Mouse (Mus musculus) thymus, postnatal 25 days (tissue): ENCODE data around the gene Ncoa1.
"Not testable (repeated sequence)": the region's sequence is repeated elsewhere in the genome, so short reads cannot be mapped to it uniquely, and the experiment has no call there.

Source experiments
- DNase-seq: peaks from one replicate; pipeline ENCODE4 v3.0.0; 2022

Gene Ncoa1

DNA sequence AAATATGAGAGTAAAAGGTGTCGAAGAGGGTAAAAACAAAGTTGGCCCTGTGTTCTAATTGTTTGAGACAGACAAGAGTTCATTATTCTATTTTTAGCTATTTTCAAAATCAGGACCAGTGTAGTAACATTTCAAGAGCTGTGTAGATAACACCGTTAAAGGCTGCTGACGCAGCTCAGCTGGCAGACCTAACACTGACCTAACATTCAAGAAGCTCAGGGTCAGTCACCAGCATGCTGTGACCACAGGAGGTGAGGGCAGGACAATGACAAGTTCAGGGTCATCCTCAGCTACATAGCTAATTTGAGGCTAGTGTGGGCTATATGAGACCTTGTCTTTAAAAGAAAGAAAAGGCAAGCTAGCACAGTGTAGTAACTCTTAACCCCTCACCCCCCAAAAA is 84.9 kb downstream of the Ncoa1 start:
- no peak for DNase-seq

DNA sequence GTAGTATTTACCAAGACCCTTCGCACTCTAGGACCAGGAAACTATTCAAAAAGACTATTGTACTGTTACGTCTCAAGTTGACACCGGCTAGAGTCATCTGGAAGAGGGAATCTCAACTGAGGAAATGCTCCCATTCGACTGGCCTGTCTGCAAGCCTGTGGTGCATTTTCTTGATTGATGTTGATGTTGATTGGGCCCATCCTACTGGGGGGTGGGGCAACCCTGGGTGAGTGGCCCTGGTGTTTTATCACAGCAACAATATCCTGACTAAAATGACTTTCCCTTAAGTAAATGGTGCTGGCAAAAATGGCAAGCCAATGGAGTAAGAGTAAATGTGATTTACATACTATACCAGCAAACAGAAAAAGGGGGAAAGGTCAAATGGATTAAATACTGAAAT is 85.7 kb downstream of the Ncoa1 start:
- DNase-seq: no peak

DNA sequence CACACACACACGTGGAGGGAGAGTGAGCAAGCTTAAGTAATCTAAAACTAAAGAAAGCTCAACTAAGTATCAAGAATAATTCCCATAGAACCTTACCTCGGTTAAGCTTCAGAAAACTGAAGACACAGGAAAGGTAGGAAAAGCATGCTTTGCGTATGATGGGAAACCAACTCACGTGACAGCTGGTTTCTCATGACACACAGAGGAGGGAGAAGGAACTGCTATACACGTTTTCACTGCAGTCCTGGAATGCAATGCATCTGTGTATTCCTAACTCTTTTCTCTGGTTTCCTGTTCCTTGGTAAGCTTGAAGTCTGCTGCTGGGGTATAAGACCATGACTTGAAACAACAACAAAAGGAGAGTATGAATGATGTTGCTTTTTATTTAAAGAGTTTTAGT is 86.3 kb downstream of the Ncoa1 start:
- no peak for DNase-seq

DNA sequence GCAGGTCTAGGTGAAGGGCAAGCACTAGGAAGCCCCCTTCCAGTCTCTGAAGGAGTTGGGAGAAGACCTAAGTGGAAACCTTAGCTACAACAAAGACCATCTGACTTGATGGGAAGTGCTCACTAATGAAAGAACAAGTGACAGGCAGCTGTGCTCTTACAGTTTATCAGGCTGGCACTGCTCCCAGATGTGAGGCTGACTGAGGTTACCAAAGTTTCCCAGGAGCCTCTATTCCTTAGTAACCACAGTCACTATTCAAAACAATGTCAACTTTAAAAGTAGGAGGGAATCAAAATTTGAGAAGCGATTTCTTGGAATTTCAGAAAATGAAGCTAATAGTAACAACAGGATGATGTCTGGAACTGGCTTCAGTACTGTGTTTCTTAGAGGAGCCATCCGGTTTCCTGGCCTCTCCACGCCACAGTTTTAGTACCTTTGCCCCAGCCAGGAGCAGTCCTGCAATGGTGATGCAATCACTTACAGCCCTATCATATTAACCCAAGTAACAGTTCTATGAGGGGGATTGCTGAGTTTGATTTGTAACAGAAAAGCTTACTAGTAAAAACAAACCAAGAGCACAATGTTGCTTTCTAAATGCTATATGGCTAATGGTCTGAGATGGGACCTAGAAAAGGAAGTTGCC is 90.8 kb downstream of the Ncoa1 start:
- no peak for DNase-seq

DNA sequence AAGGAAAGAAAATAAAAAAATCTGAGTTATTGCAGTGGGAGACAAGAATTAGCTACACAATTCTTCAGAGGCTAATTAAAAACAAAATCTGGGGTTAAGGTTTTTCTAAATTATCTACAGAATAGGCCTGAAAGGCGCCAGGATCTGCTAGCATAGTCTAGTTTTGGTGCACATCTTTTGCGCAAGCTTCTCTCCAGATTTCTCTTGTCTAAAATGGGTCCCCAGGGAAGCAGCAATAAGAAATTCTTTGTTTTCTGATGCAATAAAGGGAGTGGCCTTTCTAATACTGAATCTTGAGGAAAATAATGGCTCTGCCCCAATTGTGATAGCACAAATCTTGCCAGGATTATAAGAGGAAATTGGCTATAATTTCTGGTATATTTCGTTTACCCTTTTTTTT is 93.9 kb downstream of the Ncoa1 start:
- no peak for DNase-seq

DNA sequence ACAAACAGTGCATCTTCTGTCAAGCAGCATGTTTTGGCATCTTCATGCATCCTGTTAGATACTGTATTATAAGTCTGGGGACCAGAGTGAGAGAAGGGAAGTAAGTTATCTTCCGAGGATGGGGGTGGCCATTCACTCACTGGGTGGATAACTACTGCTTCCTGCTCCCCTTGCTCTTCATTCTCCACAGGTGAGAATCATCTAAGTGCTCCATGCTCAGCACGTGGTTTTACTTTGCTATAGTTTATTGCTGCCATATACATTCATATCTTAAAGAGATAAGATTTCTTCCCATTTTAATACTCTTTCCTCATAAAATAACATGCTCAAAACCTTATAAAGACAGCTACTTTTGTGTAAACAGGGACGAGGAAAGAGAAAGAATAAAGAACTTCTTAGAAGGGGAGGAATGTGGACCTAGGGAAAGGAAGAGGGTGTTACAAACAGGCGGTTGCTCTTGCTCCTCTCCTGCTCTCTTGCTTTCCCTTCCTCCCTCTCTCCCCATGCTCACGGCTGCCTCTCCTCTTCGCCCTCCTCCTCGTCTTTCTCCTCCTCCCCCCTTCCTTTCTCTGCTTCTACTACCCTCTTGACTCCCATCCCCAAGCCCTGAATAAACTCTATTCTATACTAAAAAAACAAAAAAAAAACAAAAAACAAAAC is 97.6 kb downstream of the Ncoa1 start:
- DNase-seq: no peak

DNA sequence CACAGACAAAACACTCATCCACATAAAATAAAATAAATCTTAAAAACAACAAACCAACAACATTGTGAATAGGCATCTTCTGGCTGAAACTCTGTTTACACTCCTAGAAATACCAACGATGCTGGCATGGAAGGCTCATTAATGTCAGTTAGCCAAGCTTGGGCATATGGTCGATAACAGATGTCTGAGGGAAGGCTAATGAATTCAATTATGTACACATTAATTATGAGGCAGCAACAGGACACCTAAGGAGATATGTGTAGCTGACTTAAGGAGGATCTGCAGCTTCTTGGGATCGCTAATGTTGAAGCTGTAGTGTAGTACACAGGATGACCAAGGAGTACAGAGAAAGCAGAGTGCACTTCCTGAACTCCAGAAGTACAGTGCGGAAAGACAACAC is 100.5 kb downstream of the Ncoa1 start:
- no peak for DNase-seq

DNA sequence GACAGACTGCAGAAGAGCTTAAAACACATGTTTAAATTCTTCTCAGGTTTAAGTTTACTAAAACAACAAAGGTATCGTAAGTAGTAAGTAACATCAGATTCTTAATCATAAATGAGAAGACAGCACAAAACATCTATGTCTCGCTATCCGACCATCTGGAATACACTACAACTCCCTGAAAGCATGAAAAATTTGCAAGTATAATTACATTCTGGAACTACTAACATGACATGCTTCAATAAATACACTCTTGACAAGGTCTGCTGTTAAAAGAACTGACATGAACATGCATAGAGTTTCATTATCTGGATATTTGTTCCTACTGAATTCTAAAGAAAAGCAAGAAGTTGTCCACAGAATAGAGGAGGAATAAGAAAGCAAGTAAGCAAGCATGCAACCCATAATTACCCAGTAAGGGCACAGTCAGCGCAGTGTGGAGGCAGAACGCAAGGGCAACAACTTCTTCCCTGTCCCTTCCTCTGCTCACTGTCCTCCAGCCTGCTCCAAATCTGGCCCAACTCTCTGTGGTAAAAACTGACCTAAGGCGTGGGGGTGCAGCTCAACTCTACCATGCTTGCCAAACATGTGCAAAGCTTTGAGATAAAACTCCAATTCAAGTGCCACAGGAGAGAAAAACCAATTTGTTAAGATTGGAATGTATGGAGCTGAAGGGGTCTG is 102.0 kb downstream of the Ncoa1 start:
- DNase-seq: no peak

DNA sequence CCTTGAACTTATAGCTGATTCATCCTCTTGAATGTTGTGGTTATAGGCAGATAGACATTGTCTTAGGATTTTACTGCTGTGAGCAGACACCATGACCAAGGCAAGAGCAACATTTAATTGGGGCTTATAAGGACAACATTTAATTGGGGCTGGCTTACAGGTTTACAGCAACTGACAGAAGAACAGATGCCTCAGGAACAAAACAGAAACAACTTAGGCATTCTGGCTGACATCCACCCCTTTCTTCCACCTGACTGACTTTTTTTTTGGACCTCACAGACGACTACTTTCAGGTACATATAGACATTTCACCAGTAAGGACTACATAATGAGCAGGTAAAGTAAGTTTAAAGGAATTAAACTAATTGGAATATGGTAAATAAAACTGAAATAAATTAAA is 105.6 kb downstream of the Ncoa1 start:
- no peak for DNase-seq

DNA sequence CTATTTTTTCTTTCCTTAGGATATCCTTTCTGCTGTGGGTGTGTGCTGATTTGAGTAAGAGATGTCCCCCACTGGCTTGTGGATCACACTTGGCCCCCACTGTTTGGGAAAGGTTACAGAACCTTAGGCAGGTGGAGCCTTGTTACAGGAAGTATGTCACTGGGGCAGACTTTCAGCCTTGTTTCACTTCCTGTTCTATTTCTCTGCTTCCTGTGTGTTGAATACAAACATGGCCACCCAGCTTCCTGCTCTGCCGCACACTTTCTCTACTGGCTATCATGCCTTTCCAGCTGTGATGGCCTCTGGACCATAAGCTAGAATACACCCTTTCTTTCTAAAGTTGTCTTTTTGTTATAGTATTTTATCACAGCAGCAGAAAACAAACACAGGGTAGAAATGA is 111.0 kb downstream of the Ncoa1 start:
- DNase-seq: no peak

DNA sequence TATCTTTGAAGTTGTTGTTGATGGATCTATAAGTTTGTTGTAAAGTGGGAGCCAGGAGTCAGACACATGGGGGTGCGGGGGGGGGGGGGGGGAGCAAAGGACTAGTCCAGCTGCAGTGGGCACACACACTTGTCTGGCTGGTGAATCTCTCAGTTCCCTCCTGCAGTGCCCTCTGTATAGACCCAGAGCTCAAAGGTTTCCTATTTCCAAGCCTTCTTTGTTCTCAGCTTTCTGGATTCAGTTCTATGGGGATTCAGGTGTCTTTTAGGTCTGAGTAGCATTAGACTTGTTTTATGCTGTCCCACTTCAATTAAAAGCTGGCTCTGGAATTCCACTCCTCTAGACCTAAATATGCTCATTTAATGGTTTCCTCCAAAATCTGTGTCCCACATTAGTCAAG is 117.5 kb downstream of the Ncoa1 start:
- DNase-seq: no peak

DNA sequence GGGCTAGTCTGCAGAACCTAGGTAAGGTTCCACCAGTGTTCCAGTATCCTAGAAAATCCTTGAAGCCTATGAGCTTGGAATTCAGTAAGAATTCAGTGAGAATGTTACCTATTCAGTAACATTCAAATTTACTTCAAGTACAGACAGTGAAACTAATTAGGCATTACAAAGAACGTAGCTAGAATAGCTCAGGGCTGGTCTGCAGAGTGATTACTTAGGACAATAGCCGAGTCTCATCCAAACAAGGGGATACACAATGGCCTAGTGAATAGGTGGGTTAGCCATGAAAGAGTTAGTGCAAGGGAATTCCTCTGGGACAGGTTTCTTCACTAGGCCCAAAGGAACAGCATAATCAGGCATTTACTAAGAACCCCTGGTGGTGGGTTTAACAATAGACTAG is 118.3 kb downstream of the Ncoa1 start:
- DNase-seq: not testable (repeated sequence)

DNA sequence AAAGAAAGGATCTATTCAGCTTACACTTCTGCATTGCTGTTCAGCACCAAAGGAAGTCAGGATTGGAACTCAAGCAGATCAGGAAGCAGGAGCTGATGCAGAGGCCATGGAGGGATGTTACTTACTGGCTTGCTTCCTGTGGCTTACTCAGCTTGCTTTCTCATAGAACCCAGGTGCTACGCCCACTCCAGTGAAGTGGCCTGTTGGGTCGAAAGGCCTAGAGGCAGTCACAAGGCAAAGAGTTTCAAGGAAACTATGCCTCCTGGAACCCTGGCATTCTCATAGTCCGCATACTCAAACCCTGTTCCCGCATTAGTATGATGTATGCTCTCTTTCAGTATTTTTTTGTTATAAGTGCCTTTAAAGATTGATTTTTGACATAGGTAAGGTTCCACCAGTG is 118.9 kb downstream of the Ncoa1 start:
- DNase-seq: no peak

DNA sequence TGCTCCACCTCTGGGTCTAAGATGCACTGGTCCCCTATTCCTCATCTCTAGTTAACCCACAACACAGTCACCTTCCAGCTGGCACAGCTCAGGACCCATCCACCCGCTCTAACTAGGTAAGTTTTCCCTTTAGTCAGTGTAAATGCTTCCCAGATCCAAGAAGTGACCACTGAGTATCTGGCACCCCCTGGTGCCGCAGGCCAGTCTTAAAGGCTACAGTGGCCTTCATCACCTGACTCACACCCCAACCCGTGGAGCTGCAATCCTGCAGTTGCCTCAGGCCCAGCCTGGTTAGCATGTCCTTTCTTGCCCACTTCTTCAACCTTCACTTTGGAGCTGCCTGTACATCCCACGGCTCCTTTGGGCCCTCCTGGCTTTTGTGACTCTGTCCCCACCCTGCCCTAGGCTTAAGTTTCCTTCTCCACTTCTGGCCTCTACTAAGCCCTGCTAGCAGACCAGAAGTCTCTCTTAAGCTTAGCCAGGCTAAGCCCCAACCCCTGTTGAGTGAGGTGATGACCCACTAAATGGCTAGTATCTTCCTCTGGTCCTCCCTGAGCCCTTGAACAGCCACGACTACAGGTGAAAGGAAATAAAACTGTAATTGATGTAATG is 120.0 kb downstream of the Ncoa1 start:
- no peak for DNase-seq

DNA sequence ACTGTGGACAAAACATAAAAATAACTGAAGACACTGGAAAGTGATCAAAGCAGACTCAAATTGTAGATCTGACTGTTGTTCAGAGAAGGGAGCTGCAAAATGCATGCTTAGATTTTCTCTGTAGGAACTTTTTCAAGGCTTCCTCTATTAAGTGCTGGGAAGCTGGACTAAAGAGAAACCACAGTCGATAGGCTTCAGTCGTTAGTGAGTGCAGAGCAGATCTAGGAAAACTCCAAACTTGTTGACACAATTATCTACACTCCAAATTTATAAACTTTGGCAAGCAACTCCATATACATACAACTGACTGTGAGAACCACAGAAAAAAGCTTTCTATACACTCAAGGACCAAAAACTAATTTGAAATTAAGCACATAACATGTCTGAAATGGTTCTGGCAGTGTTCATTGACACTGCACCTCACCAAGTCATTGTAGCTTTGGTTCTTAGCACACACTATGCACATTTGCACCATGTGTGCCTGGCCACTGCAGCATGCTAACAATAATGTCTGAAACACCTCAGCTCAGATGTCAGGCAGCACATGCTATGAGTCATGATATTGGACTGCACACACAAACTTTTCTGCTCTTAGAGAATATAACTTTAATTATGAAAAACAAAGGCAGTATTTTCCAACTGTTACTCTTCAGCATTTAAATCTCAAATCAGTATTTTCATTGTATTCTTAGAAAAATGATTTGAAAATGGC is 121.8 kb downstream of the Ncoa1 start:
- no peak for DNase-seq

DNA sequence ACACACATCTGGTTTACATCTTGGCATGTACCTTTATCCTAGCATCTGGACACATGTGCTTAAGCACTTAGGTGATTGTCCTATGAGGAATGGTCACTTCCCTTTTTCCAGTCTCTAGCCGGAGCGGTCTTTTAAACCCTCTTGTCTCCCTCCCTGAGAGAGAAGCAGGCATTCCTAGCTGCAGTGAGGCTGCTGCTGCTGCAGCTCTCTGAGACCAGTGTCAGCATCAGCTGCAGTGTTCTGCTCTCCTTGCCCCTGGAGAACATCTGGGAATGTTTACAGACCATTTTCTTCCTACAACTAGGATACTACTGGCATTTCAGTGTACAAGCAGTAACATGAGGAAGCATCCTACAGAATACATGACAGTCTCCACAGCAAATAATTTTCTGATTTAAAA is 133.8 kb downstream of the Ncoa1 start:
- no peak for DNase-seq

DNA sequence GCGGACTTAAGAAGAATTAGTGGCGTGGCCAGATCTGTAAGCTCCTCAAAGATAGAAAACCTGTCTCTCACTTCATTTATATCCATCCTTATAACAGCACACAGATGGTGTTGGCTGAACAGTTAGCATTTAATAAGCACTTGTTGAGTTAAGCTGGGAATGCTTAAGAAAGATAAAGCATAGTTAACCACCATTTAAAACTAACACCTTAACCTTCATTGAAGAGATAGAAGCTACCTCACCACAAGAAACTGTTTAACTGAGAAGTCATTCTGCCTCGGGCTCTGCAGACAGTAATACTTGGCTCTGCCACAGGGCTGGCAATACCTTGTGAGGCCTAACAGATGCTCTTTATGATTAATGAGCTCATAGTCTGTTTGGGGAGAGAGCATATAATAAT is 134.9 kb downstream of the Ncoa1 start:
- DNase-seq: no peak

DNA sequence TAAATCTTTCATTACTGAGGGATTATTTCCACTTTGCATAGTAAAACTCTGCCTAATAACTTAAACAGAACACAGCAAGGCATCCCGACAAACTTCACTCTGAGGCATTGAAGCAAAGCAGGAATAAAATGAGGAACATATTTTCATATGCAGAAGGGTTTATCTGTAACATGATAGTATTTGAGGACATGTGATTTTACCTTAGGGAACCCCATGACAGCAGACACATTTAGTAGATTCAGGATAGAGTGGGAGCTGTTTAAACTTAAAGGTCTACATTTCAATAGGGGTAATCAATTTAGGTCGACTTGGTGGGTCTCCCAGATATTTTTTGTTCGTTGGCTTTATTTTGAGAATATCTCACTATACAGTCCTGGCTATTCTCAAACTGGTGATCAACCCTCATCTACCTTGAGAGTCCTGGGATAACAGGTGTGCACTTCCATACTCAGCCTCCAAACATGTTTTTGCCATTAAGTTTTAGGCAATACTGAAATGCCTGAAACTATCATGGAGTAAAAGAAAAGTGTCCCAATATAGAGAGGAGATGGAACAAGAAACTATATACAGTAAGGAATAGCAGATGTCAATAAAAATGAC is 136.6 kb downstream of the Ncoa1 start:
- DNase-seq: no peak

DNA sequence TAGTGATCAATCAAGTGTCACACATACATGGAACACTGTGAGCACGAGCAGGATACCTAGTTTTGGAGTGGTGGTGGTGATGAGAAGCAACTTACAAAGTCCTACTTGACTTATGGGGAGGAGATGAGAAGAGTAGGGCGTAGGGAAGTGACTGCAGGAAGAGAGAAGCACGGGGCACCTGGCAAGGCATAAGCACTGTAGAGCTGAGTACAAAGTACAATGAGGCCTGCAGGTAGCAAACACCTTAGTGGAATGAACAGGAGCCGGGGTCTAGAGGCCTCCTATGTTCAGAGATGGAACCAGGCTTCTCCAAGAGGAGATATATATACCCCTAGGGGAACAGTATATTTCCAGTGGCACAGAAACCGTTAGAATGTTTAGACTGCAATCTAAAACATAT is 153.4 kb downstream of the Ncoa1 start:
- DNase-seq: no peak

DNA sequence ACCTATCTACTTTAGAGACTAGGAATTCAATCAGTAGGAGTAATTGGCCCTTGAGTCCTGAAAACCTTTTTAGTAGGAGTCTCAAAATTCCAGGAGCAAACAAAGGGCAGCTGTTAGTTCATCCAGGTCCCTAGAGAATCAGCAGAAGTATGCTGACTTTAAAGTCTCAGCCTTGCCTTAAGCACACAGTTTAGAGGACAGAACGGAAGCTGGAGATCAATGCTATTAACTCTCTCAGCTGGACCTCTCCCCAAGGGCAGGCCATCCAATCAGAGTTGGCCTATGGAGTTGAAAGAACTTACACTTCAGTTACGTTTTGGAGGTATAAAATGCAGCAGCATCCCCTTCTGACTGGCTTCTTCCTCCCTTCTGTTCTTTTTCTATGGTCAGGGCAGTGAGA is 154.8 kb downstream of the Ncoa1 start:
- no peak for DNase-seq

DNA sequence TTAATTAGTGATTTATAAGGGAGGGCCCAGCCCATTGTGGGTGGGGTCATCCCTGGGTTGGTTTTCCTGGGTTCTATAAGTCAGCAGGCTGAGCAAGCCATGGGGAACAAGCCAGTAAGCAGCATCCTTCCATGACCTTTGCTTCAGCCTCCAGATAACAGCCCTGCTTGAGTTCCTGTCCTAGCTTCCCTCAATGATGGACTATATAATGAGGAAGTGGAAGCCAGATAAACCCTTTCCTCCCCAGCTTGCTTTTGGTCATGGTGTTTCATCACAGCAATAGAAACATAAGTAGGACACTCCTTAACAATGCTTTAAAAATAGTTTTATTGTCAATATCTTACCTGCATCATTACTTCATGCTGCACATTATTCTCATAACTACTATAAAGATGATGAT is 163.2 kb downstream of the Ncoa1 start:
- DNase-seq: no peak

DNA sequence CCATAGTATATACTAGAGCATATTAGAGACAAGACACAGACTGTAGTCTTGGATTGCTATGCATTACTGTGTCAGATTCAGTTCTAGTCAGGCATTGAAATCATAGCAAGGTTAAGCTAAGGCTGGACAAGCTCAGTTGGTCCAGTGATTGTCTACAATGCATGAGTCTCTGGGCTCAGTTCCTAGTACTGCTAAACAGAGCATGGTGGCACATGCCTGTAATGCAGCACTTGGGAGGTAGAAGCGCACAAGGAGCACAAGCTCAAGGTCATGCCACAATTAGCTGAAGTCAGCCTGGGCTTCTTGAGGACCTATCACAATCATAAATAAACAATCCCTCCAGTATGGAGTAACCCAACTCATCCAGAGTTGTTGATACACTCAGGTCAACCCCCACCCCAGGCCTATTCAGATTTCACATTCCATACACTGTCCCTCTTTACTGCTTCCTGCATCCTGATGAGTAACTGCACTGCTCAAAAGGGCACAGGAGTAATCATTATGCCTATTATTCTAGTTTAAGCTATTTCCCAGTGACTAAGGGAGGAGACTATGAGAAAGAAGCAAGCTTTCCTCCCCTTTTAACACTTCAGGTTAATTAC is 170.2 kb downstream of the Ncoa1 start:
- DNase-seq: no peak

DNA sequence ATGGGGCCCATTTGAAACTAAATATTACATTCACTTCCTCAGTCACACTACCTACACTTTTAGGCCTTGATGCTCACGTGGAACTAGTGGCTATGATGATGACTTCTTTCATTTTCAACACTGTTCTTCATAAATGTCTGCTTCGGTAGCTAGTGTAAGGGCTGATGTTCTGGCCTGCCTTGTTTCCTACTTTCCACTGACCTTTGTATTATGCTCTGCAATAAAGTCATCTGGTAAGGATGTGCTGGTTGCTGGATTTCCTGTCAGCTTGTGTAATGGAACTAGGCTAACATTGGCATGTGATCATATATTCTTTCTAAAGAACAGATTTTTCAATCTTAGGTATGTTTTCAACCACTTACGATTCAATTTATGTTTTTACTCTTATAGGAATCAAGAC is 177.7 kb downstream of the Ncoa1 start:
- no peak for DNase-seq
